Mouse (Mus musculus): ENCODE results near the gene Bnip1.

Gene Bnip1

GRCm38 (mm10) chr17:26793068-26793765 lies 12.4 kb downstream of the Bnip1 start:
- DNase-seq (ENCODE audit: low spot score in 2 of 2) = no peak

- peak in 1 of 2 experiments; percentile 43 for DNase-seq (ENCODE audit: low spot score in 2 of 2)
These were observed 13.9 kb downstream of the Bnip1 start for GRCm38 (mm10) chr17:26794744-26795143.

- DNase-seq (ENCODE audit: low spot score in 2 of 2) = no peak
These were observed 14.5 kb downstream of the Bnip1 start for GRCm38 (mm10) chr17:26795386-26795785.

- DNase-seq (ENCODE audit: low spot score in 2 of 2) = no peak
These were observed 16.7 kb downstream of the Bnip1 start for GRCm38 (mm10) chr17:26797379-26798128.

GRCm38 (mm10) chr17:26802886-26803285 lies 22.0 kb downstream of the Bnip1 start:
- no peak for DNase-seq (ENCODE audit: low spot score in 2 of 2)

GRCm38 (mm10) chr17:26812607-26813006 lies 31.7 kb downstream of the Bnip1 start:
- no peak for DNase-seq (ENCODE audit: low spot score in 2 of 2)

- DNase-seq (ENCODE audit: low spot score in 2 of 2) = no peak
These were observed 32.6 kb downstream of the Bnip1 start for GRCm38 (mm10) chr17:26813497-26813896.

- DNase-seq (ENCODE audit: low spot score in 2 of 2) = no peak
These were observed 35.9 kb downstream of the Bnip1 start for GRCm38 (mm10) chr17:26816810-26817209.

- no peak for DNase-seq (ENCODE audit: low spot score in 2 of 2)
These were observed 36.9 kb downstream of the Bnip1 start for GRCm38 (mm10) chr17:26817776-26818175.

- DNase-seq (ENCODE audit: low spot score in 2 of 2) = no peak
These were observed 45.3 kb downstream of the Bnip1 start for GRCm38 (mm10) chr17:26826131-26826530.

GRCm38 (mm10) chr17:26833806-26834205 lies 52.9 kb downstream of the Bnip1 start:
- no peak for DNase-seq (ENCODE audit: low spot score in 2 of 2)

- no peak for DNase-seq (ENCODE audit: low spot score in 2 of 2)
These were observed 53.6 kb downstream of the Bnip1 start for GRCm38 (mm10) chr17:26834302-26834965.

- no peak for DNase-seq (ENCODE audit: low spot score in 2 of 2)
These were observed 54.3 kb downstream of the Bnip1 start for GRCm38 (mm10) chr17:26834966-26835755.

GRCm38 (mm10) chr17:26835956-26836355 lies 55.1 kb downstream of the Bnip1 start:
- no peak for DNase-seq (ENCODE audit: low spot score in 2 of 2)

GRCm38 (mm10) chr17:26836377-26836776 lies 55.5 kb downstream of the Bnip1 start:
- no peak for DNase-seq (ENCODE audit: low spot score in 2 of 2)

GRCm38 (mm10) chr17:26836786-26837545 lies 56.1 kb downstream of the Bnip1 start:
- DNase-seq (ENCODE audit: low spot score in 2 of 2) = no peak

GRCm38 (mm10) chr17:26837546-26837985 lies 56.7 kb downstream of the Bnip1 start:
- no peak for DNase-seq (ENCODE audit: low spot score in 2 of 2)

- no peak for DNase-seq (ENCODE audit: low spot score in 2 of 2)
These were observed 57.5 kb downstream of the Bnip1 start for GRCm38 (mm10) chr17:26838191-26838910.

GRCm38 (mm10) chr17:26838911-26839717 lies 58.2 kb downstream of the Bnip1 start:
- no peak for DNase-seq (ENCODE audit: low spot score in 2 of 2)
